Mouse (Mus musculus): Measurements from ENCODE around the gene Cmip.

GRCm38 (mm10) chr8:117355111-117355831, 98.4 kb downstream of the Cmip start:
- TF ChIP-seq GATA1 (IDR thresholded peaks at IDR 0.05; ENCODE audit: borderline replicate concordance, low read length) (no peak), FLI1 (IDR thresholded peaks at IDR 0.05; ENCODE audit: low read length) (no peak)
